Mouse (Mus musculus): ENCODE results near the gene Vmn2r6. TPM values are rescaled to one million over a fixed set of nuclear protein-coding genes. Genes with fewer than 3 reads are reported as not detected.
"Not testable (repeated sequence)": the region's sequence is repeated elsewhere in the genome, so short reads cannot be mapped to it uniquely, and the experiment has no call there.

The Vmn2r6 gene
- not detected in 2 replicates for polyA plus RNA-seq (2012)

DNA sequence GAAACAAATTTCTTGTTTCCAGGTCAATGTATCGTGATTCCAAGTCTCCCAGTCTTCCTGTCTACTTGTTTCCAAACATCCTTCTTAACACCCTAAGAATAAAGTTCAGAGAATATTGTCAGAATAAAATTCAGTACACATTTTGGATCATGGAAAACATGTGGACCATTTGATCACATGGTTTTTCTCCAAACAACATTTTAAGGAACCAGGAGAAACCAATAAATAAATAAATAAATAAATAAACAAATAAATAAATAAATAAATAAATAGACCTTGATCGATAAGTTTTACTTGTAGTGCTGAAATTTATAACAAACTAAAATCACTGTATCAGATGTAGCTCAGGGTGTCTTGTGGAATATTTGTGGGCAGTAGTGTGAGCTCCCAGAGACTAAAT is at the start of gene Vmn2r6:
Gene Vmn2r6, minus strand, starts transcription at position 101 of the 400 bp plus-strand sequence.
- not testable (repeated sequence) for TF ChIP-seq GATA1 (IDR thresholded peaks at IDR 0.05; ENCODE audit: low read length)

DNA sequence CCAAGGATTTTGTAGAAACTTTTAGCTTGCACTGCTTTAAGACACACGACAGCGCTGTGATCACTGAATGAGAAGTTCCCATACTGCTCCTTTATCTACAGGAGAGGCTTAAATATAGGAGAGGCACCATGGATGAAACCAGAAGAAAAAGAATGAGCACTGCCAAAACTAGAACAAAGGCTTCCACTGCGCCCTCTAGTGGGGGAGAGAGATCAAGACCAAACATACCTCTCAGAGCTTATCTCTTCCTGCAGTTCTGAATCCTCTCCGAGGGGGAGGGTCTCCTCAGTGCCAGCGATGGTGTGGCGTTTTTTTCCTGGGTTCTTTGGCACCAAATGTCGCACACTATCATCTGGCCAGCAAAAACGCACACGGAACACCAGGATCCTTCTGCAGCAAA is 22.0 kb upstream of the Vmn2r6 start:
- no peak for TF ChIP-seq GATA1 (IDR thresholded peaks at IDR 0.05; ENCODE audit: low read length)

GRCm38 (mm10) chr3:64509742-64510141 is 55.9 kb downstream of the Vmn2r6 start, which contains the start of gene Vmn2r5:
TSS of gene Vmn2r5 (minus strand) at chr3:64509842.
- TF ChIP-seq GATA1 (IDR thresholded peaks at IDR 0.05; ENCODE audit: low read length): not testable (repeated sequence)

Other genes with a start within 250 kb of the Vmn2r6 start
- not detected in 2 replicates for gene Vmn2r4, start 150.5 kb downstream of the Vmn2r6 start, polyA plus RNA-seq (2012)
- not detected in 2 replicates for gene Vmn2r5, start 56.0 kb downstream of the Vmn2r6 start, polyA plus RNA-seq (2012)